Mouse (Mus musculus): Measurements from ENCODE around the gene Dkk2. TPM values are rescaled to one million over a fixed set of nuclear protein-coding genes. Genes with fewer than 3 reads are reported as not detected.
"Not testable (repeated sequence)": the region's sequence is repeated elsewhere in the genome, so short reads cannot be mapped to it uniquely, and the experiment has no call there.

The Dkk2 gene
- polyA plus RNA-seq (2012; ENCODE audit: insufficient read depth, insufficient read length, missing spikeins) = 0.64 and 0.68 TPM in 2 replicates

DNA sequence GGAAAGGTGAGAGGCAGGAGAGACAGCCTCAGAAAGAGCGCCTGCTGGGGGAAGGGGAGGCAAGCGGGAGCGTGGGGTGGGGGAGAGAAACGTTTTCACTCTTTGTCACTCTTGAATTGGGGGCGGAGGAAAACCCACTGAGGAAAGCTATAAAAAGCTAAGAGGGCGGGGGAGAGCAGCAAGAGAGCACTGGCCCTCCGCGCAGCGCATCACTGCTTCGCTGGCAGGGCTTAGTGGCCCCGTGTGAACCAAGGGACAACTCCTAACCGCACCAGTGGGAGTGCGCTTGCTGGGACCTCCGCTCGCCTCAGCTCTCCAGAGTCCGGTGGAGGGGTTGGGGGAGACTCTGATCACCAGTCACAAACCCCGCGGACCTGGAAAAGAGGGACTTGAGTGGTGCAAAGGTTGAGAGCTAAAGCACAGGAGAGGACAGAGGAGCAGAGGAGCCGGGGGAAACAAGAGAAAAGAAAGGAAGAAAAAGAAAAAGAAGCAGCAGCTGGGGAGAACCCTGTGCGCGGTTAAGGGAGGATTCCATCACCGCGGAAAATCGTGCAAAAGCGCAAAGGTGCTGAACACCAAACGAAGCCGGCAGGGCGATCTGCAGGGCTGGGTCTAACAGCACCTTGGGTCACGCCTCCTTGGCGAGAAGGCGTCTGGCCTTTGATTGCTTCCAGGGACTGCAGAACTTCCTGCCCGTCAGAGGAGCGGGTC is at the start of gene Dkk2:
TSS of gene Dkk2 (plus strand) at position 181 of the 711 bp plus-strand sequence.
- TF ChIP-seq POLR2A (IDR thresholded peaks at IDR 0.05; ENCODE audit: borderline replicate concordance, low read depth, low read length) (no peak), CTCF (IDR thresholded peaks at IDR 0.05; ENCODE audit: low read depth, low read length) (no peak)
- Histone ChIP-seq H3K4me1 (ENCODE audit: control insufficient read depth, insufficient read depth, low read length) (peaks cover 8% of the 10 kb centered on the region), H3K4me3 (ENCODE audit: insufficient read depth, low read length) (peak within 1 kb of the TSS; percentile 64), H3K27ac (ENCODE audit: insufficient read depth, low read depth, low read length) (no peak within 1 kb of the TSS)

DNA sequence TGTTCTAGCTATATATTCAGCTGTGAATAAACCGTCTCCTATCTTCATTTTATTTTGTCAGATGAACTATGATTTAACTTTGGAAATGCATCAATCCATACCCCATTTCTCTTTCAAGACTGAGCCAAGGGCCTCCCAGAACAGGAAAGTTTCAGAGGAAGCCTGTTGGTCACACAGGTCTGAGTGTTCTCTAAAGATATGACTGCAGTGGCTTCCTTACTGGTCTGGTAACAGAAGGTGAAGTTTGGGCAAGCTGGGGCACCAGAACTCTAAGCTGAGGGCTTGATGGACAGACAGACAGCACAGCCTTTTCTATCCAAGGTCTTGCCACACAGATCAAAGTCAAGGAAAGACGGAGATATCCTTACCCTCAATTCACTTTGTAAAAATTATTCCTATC is 48.4 kb upstream of the Dkk2 start:
- Histone ChIP-seq H3K27ac (ENCODE audit: insufficient read depth, low read depth, low read length) (no peak overlapping the region), H3K4me3 (ENCODE audit: insufficient read depth, low read length) (no peak overlapping the region), H3K4me1 (ENCODE audit: control insufficient read depth, insufficient read depth, low read length) (peaks cover 14% of the 10 kb centered on the region)
- no peak for TF ChIP-seq POLR2A (IDR thresholded peaks at IDR 0.05; ENCODE audit: borderline replicate concordance, low read depth, low read length)
- no peak for TF ChIP-seq CTCF (IDR thresholded peaks at IDR 0.05; ENCODE audit: low read depth, low read length)

DNA sequence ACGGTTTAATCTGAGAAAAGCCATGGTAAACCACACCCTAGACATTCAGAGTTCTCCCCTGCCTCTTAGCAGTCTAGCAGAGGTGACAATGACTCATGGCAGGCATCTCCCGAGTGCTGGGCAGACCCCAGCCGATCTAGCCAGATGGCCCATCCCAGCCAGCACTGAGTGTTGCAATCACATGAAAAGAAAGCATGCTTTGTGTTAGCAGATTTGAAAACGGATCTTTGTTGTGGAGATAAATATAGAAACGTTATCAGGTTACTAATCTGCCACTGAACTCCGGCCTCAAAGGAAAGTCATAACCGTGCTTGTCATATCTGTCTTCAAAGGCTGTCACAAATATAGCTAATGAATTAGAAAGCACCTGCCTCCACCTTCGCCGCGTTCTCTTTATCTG is 47.4 kb upstream of the Dkk2 start:
- Histone ChIP-seq H3K27ac (ENCODE audit: insufficient read depth, low read depth, low read length) (no peak overlapping the region), H3K4me3 (ENCODE audit: insufficient read depth, low read length) (no peak overlapping the region), H3K4me1 (ENCODE audit: control insufficient read depth, insufficient read depth, low read length) (peaks cover 14% of the 10 kb centered on the region)
- TF ChIP-seq CTCF (IDR thresholded peaks at IDR 0.05; ENCODE audit: low read depth, low read length) (no peak), POLR2A (IDR thresholded peaks at IDR 0.05; ENCODE audit: borderline replicate concordance, low read depth, low read length) (no peak)

DNA sequence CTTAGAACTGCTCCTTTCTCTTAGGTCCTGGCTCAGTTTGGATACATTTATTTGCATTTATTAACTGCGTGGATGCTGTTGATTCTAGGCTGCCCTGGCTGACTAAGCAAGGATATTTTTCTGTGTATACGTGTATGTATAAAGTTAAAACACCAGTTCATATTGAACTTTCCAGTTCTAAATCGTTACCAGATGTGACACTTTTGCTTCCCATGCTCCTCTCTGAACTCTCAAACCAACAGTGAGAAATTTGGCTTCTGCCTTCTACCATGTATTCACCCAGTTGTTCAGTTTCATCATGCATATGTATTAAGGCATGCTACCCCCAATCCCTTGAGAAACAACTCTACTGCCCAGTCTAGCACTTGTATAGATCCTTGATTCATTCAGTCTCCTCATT is 45.0 kb upstream of the Dkk2 start:
- Histone ChIP-seq H3K27ac (ENCODE audit: insufficient read depth, low read depth, low read length) (no peak overlapping the region), H3K4me3 (ENCODE audit: insufficient read depth, low read length) (no peak overlapping the region), H3K4me1 (ENCODE audit: control insufficient read depth, insufficient read depth, low read length) (peaks cover 11% of the 10 kb centered on the region)
- TF ChIP-seq POLR2A (IDR thresholded peaks at IDR 0.05; ENCODE audit: borderline replicate concordance, low read depth, low read length) (no peak), CTCF (IDR thresholded peaks at IDR 0.05; ENCODE audit: low read depth, low read length) (no peak)

DNA sequence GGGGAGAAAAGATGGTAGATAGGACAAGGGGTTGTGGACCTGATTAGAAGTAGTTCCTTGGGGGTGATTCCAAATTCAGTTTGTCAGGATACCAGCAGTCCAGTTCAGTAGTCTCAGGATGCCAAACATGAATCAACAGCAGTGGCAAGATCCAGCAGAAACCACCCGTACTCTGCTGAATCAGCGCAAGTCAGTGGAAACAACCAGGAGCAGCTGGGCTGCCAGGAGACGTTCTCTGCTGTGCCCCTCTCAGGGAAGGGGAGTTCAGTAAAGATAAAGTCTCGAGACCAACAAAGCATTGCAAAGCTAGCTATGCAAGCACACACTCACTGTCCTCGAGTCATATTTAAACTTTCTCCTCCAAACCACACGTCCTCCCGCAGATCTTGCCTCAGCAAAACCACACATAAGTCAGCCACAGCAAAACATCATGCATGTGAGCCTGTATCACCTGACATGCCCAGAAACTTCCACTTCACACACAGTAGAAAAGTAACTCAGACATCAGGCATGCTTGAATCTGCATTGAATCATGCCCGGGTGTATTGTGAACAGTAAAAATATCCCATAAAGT is 34.1 kb upstream of the Dkk2 start:
- TF ChIP-seq POLR2A (IDR thresholded peaks at IDR 0.05; ENCODE audit: borderline replicate concordance, low read depth, low read length) (no peak), CTCF (IDR thresholded peaks at IDR 0.05; ENCODE audit: low read depth, low read length) (no peak)

DNA sequence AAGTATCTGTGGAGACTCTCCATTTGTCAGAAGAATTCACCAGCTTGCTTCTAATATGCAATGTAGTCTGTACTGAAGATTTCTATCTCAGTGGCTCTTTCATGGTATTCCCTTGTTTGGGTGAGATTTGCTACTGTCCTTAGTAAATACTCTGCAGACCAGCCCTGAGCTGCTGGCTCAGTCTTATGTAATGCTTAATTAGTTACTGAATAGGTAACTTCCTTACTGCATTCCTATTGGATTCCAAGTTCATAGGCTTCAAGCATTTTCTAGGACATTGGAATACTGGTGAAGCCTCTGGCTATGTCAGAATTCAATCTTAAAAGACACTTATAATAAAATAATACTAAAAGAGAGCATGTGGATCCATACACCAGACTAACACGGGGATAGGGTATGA is 22.3 kb upstream of the Dkk2 start:
- not testable (repeated sequence) for H3K27ac ChIP-seq (ENCODE audit: insufficient read depth, low read depth, low read length); H3K4me3 ChIP-seq (ENCODE audit: insufficient read depth, low read length)
- peaks cover 23% of the 10 kb centered on the region for H3K4me1 ChIP-seq (ENCODE audit: control insufficient read depth, insufficient read depth, low read length)

More for the DNA sequence above, 34.1 kb upstream of the Dkk2 start:
- Histone ChIP-seq H3K4me1 (ENCODE audit: control insufficient read depth, insufficient read depth, low read length) (peaks cover 7% of the 10 kb centered on the region), H3K4me3 (ENCODE audit: insufficient read depth, low read length) (no peak overlapping the region), H3K27ac (ENCODE audit: insufficient read depth, low read depth, low read length) (peak overlapping the region; percentile 24; the same call in 1 of the 2 replicates)

DNA sequence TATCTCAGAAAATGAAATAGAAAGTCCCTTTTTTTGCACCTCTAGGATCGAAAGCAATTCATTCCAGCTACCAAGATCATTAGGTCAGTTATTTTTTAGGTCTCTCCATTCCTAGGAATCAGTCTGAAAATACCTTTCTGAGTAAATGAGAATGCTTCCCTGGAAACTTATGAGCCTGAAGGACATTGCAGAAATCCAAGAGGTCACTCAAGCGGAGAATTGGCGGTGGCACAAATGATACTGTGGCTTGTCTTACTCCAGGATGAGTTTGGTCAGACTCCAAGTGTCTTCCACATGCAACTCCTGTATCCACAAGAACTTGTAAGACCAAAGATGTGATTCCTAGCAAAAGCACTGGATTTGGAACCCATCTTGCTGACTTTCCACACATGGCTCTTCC is 21.7 kb upstream of the Dkk2 start:
- Histone ChIP-seq H3K4me1 (ENCODE audit: control insufficient read depth, insufficient read depth, low read length) (peaks cover 23% of the 10 kb centered on the region), H3K4me3 (ENCODE audit: insufficient read depth, low read length) (no peak overlapping the region), H3K27ac (ENCODE audit: insufficient read depth, low read depth, low read length) (peak overlapping the region; percentile 43; the same call in 1 of the 2 replicates)
- TF ChIP-seq CTCF (IDR thresholded peaks at IDR 0.05; ENCODE audit: low read depth, low read length) (no peak), POLR2A (IDR thresholded peaks at IDR 0.05; ENCODE audit: borderline replicate concordance, low read depth, low read length) (no peak)

DNA sequence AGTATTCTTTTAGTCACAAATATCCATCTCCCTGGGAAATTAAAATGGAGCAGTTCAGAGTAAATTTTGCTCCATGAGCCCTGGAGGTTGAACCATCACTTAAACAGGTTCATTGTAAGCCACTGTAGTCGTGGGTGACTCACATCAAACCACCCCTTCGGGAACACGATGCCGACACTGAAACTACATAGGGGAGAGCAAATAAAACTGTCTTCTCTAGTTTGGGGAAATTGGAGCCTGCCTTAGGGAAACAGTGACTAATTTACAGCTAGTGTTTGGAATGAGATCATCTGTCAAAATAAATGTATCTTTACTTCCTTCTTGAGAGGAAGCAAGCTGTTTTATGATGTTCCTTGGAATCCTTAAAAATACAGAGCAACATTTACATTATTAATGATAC is 21.1 kb upstream of the Dkk2 start:
- H3K4me1 ChIP-seq (ENCODE audit: control insufficient read depth, insufficient read depth, low read length) = peaks cover 23% of the 10 kb centered on the region
- no peak overlapping the region for H3K4me3 ChIP-seq (ENCODE audit: insufficient read depth, low read length)
- H3K27ac ChIP-seq (ENCODE audit: insufficient read depth, low read depth, low read length) = peak overlapping the region; percentile 57
- TF ChIP-seq POLR2A (IDR thresholded peaks at IDR 0.05; ENCODE audit: borderline replicate concordance, low read depth, low read length) = no peak

DNA sequence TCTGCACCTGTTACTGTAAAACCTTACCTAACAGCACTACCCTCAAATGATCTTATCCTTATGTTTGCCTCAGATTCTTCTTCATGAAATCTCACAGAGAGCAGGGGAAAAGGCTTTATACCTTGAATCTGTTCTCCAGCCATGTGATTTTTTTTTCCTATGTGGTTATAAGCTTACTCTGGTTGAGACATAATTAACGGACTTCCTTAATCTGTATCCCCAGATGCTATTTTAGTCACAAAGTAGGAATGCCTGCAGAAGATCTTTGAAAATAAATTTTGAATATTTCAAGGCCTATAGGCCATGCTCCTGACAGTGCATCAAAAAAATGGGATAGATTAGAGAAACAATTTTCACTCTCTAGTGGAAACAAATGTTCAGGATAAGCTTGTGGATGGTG is 20.2 kb upstream of the Dkk2 start:
- TF ChIP-seq CTCF (IDR thresholded peaks at IDR 0.05; ENCODE audit: low read depth, low read length) (no peak), POLR2A (IDR thresholded peaks at IDR 0.05; ENCODE audit: borderline replicate concordance, low read depth, low read length) (no peak)
- H3K4me3 ChIP-seq (ENCODE audit: insufficient read depth, low read length) = no peak overlapping the region
- H3K27ac ChIP-seq (ENCODE audit: insufficient read depth, low read depth, low read length) = peak overlapping the region; percentile 56
- peaks cover 19% of the 10 kb centered on the region for H3K4me1 ChIP-seq (ENCODE audit: control insufficient read depth, insufficient read depth, low read length)

DNA sequence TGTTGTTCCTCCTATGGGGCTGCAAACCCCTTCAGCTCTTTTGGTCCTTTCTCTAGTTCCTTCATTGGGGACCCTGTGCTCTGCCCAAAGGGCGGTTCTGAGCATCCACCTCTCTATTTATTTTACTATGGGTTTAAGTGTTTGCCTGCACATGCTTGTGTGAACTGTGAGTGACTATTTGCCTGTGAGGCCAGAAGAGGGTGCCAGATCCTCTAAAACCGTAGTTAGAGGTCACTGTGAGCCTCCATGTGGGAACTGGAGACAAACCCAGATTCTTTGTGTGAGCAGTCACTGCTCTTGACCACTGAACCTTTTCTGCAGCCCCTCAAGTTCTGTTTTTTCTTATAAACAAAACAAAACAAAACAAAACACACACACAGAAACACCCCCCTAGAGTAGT is 14.1 kb upstream of the Dkk2 start:
- TF ChIP-seq CTCF (IDR thresholded peaks at IDR 0.05; ENCODE audit: low read depth, low read length) (peak; percentile 38), POLR2A (IDR thresholded peaks at IDR 0.05; ENCODE audit: borderline replicate concordance, low read depth, low read length) (no peak)
- no peak overlapping the region for H3K4me3 ChIP-seq (ENCODE audit: insufficient read depth, low read length)

More for the DNA sequence above, 14.1 kb upstream of the Dkk2 start:
- Histone ChIP-seq H3K27ac (ENCODE audit: insufficient read depth, low read depth, low read length) (no peak overlapping the region), H3K4me1 (ENCODE audit: control insufficient read depth, insufficient read depth, low read length) (no peaks in the 10 kb centered on the region)
